Mouse (Mus musculus): Measurements from ENCODE around the gene Stxbp6. TPM values are rescaled to one million over a fixed set of nuclear protein-coding genes. Genes with fewer than 3 reads are reported as not detected.
"Not testable (repeated sequence)": the region's sequence is repeated elsewhere in the genome, so short reads cannot be mapped to it uniquely, and the experiment has no call there.

Stxbp6 gene
- 10 to 100 TPM in 1 of 2 experiments, 1 to 10 TPM in 1; 9.5 to 11.8 TPM for total RNA-seq (2021)
- long read RNA-seq, experiment 1, full-length matches to known transcripts, result 2 of 3 reads
- long read RNA-seq, experiment 1, partial matches to known transcripts, result 0 of 3 reads
- long read RNA-seq, experiment 1, other reads (novel, unspliced or antisense), result 1 of 3 reads
- long read RNA-seq, experiment 2, full-length matches to known transcripts, result 9 of 9 reads
- long read RNA-seq, experiment 2, partial matches to known transcripts, result 0 of 9 reads
- long read RNA-seq, experiment 2, other reads (novel, unspliced or antisense), result 0 of 9 reads

- DNase-seq (ENCODE audit: low spot score in 2 of 2), result peak; percentile 73 to 90
Observed at GRCm38 (mm10) chr12:45074611-45075342, at the start of gene Stxbp6. Stxbp6 (minus strand) TSS chr12:45074709.

GRCm38 (mm10) chr12:45102954-45103353 is 28.4 kb upstream of the Stxbp6 start:
- DNase-seq (ENCODE audit: low spot score in 2 of 2), result not testable (repeated sequence)

GRCm38 (mm10) chr12:45093732-45094131 is 19.2 kb upstream of the Stxbp6 start:
- no peak for DNase-seq (ENCODE audit: low spot score in 2 of 2)

GRCm38 (mm10) chr12:45092444-45092843 is 17.9 kb upstream of the Stxbp6 start:
- DNase-seq (ENCODE audit: low spot score in 2 of 2), result no peak

- DNase-seq (ENCODE audit: low spot score in 2 of 2), result no peak
Observed at GRCm38 (mm10) chr12:45083145-45083475, 8.6 kb upstream of the Stxbp6 start.

- no peak for DNase-seq (ENCODE audit: low spot score in 2 of 2)
Observed at GRCm38 (mm10) chr12:45082379-45083144, 8.1 kb upstream of the Stxbp6 start.

- no peak for DNase-seq (ENCODE audit: low spot score in 2 of 2)
Observed at GRCm38 (mm10) chr12:45081617-45082016, 7.1 kb upstream of the Stxbp6 start.

GRCm38 (mm10) chr12:45080753-45081122 is 6.2 kb upstream of the Stxbp6 start:
- no peak for DNase-seq (ENCODE audit: low spot score in 2 of 2)

GRCm38 (mm10) chr12:45080036-45080752 is 5.7 kb upstream of the Stxbp6 start:
- no peak for DNase-seq (ENCODE audit: low spot score in 2 of 2)

- DNase-seq (ENCODE audit: low spot score in 2 of 2), result no peak
Observed at GRCm38 (mm10) chr12:45075631-45076030, 1.1 kb upstream of the Stxbp6 start.

- peak; percentile 68 to 78 for DNase-seq (ENCODE audit: low spot score in 2 of 2)
Observed at GRCm38 (mm10) chr12:45074042-45074601, 387 bp downstream of the Stxbp6 start.

- no peak for DNase-seq (ENCODE audit: low spot score in 2 of 2)
Observed at GRCm38 (mm10) chr12:45073331-45074041, 1.0 kb downstream of the Stxbp6 start.

- no peak for DNase-seq (ENCODE audit: low spot score in 2 of 2)
Observed at GRCm38 (mm10) chr12:45072185-45072584, 2.3 kb downstream of the Stxbp6 start.

GRCm38 (mm10) chr12:45070186-45070585 is 4.3 kb downstream of the Stxbp6 start:
- no peak for DNase-seq (ENCODE audit: low spot score in 2 of 2)

GRCm38 (mm10) chr12:45068145-45068754 is 6.3 kb downstream of the Stxbp6 start:
- no peak for DNase-seq (ENCODE audit: low spot score in 2 of 2)

- DNase-seq (ENCODE audit: low spot score in 2 of 2), result no peak
Observed at GRCm38 (mm10) chr12:45067686-45068085, 6.8 kb downstream of the Stxbp6 start.

- DNase-seq (ENCODE audit: low spot score in 2 of 2), result no peak
Observed at GRCm38 (mm10) chr12:45067047-45067685, 7.3 kb downstream of the Stxbp6 start.

- no peak for DNase-seq (ENCODE audit: low spot score in 2 of 2)
Observed at GRCm38 (mm10) chr12:45063606-45064005, 10.9 kb downstream of the Stxbp6 start.

GRCm38 (mm10) chr12:45061336-45061735 is 13.2 kb downstream of the Stxbp6 start:
- DNase-seq (ENCODE audit: low spot score in 2 of 2), result no peak
